Mouse (Mus musculus): ENCODE measurements at regions not wholly inside any gene's neighbourhood (a gene's known extent, or its start where the extent isn't known, plus 50 kb on each side); places are given as distances from the start of the nearest gene placed in this dataset.

DNA sequence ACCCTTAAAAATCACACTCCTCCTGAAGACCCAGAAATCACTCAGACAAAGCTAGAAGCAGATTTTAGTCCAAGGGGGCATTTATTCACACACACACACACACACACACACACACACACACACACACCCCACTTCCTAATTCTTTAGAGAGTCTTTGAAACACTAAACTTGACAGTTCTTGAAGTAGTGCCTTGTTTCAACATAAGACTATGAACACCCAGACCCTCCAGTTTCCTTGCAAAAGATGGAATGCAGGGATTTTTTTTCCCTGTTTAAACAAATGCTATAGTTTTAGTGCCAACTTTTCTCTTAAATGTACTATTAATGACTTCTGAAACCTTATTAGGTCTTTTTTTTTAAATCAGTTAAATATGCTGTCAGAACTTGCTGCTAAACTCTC, 279.2 kb upstream of the Fat1 start:
- DNase-seq: no peak

DNA sequence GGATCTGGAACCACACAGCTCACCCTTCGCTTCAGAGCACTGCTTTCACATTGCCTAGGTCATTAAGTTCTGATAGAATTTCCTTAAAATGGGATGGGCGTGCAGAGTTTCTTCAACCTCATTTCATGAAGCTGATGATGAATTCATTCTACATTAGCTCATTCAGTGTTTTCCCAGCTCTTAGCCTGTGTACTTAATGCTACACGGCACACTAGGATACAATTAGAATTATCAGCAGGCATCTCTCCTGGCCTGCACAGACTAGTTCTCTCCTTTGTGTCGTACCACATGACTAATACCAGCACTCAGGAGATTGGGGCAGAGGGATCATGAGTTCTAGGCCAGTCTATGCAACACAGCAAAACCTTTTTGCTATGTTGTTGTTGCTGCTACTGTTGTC, 278.8 kb upstream of the Fat1 start:
- no peak for DNase-seq

DNA sequence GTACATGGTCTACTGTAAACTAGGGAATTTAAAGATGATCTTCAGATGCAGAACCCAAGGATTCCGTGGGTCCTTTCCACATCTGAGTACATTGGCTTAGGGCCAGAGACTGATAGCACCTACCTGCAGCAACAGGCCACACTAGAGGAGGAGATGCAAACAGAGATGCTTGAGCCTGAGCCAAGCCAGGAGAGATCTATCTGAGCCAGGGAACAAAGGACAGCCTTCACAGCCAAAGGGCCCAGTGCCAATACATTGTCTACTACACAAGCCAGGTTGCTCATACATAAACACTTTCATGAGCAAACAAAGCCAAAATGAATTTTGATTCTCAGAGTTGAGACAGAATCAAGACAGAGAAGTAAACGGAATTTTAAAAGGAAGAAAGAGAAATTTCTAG, 273.6 kb upstream of the Fat1 start:
- no peak for DNase-seq

DNA sequence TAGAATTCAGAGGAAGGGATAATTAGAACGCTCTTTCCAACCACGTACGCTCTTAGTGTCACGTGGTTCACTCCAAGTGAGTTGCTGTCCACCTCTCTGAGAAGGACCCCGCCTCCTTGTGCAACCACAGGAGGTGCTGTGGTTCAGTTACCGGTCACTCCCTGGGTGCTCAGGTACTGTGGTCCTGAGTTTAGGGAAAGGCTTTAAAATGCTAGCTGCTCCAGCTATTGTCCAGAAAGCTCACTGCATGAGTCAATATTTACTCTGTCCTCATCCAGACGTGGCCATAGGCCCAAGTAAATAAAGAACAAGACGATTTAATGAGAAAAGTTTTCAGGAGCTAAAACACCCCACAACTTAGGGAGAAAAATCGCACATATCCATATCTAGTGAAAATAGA, 248.1 kb upstream of the Fat1 start:
- no peak for DNase-seq

DNA sequence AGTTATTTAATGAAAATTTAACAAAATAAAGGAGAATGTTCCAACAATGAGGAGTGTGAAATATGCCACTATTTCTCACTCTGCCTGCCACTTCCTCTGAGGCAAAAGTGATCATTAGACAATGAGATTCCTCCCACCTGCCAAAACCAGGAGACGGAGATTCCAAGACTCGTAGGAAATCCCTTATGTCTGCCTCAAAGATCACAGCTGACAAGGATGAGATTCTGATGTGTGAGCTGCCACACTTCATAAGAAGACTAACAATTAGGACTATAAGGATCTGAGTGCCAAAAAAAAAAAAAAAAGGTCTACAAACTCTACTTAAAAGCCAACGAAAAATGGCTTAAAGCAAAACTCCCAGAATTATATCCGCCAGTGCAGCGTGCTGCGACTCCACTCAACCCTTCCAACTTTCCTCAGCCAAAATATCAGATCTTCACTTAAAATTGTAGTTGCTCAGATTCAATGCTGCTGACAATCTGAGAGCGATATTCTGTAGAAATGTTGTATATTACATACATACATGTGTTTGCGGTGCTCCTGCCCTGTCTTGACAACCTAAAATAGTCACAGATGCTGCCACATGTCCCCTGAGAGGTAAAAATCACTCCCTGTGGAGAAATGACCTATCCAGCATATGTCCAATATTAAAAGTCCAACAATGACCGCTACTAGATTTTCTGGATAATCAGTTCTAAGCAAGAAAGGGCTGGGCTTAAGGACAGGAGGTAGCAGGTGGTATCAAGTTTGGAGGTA, 245.2 kb upstream of the Fat1 start:
- no peak for DNase-seq

DNA sequence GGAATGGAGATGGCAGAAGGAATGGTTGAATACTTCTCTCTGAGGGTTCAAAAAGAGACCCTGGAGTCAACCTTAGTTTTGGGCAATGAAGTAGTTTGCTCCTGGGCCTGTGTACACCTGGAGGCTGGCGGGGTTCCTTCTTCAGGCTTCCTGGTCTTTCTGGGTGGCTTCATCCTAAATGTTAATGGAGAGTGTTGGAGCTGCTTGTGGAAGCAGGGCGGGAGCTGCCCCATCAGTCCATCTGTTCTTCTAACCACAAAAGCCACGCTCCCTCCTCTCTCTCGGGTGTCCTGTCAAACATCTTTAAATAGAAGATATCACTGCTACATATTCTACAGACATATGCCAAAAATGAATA, 244.7 kb upstream of the Fat1 start:
- DNase-seq: no peak

DNA sequence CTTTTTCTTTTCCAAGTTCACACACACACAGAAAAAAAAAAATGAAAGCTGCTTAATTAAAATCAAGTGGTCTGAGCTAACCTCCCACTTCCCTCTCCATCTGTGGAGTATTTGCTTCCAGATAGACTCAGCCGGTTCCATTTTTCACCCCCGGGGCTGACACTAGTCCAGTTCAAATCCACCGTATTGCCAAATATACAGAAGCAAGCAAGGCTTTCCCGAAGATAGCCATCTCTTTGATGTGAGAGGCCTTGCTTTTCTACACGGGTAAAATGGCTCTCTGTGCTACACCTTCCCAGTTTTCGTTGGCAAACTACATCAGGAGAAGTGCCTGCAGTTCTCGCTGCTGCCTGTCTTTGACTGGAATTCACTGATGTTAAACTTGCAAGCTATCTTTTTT, 244.1 kb upstream of the Fat1 start:
- no peak for DNase-seq

DNA sequence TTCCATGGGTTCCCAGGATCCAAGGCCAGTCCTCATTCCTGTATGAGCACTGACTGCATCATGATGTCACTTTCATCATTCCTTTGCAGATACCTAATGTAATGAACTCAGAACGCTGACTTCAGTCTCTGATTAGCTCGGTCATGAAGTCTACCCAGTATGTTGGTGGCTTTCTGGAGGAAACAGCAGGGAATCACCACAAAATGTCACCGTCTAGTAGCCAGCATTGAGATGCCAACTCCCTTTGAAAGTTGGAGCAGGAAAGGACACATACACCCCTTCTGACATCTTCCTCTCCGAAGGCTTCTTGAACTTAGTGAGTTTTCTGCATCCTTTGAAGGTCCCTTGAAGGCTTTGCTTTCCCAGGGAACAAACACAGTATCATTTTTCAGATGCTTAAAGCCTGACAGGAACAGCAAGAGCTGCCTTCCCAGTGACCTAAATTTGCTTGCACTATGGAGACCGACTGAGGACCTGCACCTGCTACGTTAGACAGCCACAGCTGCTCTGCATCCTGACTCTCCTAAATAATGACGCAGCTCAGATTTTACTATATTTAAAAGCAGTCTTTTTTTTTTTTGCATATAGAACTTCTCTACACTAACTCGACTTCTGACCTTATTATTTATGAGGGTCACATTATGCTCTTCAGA, 243.1 kb upstream of the Fat1 start:
- no peak for DNase-seq

DNA sequence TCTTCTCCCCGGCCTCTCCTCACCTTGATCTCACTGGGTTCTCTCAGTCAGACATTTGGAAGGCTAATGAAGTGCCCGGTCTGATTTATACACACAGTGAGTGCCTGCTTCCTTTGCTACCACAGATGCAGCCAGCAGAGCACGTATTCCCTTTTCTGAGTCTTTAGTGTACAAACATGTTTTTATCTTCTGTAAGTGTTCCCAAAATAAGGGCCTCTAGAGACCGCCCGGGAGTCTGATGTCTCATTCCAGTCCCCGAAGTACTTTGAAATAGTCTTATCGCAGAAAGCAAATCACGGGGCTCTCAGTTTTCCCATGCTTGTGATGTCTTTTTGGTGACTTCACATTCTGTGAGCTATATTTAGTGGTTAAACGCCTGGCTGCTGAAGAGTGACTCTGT, 240.4 kb upstream of the Fat1 start:
- no peak for DNase-seq

DNA sequence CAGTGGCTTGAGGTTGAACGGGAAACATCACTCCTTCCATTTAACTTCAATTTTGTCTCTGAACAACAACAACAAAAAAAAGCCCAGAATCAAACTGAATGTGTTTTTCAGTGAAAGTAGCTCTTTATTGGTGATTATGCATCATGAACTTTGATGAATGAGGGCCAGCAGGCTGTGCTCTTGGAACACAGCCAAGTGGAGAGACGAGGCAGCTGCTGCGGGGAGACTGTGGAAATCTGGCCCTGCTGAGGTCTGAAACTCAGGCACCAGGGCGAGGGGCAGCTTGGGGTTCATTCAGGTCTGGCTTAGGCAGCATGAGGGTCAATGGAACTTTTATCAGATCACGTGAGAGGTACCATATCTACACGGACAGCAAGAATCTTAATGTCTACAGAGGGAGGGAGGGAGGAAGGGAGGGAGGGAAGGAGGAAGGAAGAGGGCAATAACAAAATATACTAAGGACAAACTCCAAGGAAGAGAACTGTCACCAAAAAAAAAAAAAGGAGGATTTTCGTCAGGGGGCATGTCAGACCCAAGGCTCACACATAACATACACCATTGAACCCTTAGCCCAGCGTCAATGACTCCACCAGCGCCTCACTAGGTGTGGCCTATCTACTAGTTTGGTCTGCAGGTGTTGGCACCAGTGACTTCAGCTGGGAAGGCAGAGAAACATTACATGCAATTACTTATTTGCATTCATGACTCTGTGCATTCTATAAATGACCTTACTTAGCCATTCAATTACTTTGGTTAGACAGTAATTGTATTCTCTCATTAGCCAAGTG, 239.0 kb upstream of the Fat1 start:
- DNase-seq: no peak

DNA sequence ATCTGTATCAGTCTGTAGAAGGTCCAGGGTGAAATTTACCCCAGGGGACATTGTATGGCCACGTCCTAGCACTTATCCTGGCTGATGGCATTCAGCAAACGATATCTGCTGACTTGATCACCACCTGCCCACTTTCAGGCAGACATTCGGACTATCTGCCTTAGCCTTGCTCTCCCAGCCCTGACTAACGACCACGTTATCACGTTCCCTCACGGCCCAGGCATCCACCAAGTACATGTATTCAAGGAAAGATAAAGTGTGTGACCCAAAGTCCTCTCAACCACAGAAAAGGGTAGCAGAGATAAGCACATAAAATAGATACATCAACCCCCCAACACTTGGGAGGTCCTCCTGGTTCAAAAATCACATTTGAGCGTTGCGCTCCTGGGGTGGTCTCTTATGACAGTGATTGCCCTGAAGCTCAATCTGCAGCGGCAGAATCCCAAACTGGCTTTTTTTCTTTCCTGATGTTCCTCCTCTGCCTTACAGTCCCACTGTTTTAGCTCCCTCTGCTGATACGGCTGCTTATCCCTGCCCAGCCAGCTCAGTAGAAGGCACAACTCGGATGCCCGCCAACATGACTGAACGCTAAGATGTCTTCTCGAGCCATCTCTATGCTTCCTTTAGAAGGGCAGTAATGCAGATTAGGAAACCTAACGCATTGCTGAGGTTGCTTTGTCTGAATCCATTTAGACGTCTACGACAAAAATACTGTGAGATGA, 235.7 kb upstream of the Fat1 start:
- no peak for DNase-seq

DNA sequence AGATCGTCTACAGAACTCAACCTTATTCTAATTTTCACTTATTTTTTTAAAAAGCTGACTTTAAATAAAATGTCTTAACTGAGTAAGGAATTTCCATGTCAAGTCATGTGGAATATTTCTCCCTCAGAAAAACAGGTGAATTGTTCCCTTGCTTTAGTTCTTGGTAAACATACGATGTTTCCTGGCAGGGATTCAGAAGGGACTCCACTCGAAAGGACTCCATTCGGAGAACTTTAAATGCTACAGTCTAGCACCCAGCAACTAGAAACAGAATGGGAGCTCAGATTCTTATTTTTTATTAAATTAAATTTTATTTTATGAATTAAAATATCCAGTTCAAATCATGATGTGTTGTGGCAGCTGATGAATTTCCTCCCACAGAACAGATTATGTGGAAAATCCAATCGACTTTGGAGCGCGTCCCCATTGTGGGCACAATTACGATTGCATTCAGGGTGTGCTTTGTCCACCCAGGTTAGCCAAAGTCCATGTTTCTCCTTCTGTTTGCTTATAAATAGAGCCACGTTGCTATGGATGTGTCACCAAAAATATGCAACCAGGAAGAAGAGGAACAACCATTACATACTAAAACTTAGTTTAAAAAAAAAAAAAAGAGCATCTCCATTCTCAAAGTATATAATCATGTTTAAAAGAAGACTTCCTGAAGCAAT, 230.5 kb upstream of the Fat1 start:
- DNase-seq: no peak

DNA sequence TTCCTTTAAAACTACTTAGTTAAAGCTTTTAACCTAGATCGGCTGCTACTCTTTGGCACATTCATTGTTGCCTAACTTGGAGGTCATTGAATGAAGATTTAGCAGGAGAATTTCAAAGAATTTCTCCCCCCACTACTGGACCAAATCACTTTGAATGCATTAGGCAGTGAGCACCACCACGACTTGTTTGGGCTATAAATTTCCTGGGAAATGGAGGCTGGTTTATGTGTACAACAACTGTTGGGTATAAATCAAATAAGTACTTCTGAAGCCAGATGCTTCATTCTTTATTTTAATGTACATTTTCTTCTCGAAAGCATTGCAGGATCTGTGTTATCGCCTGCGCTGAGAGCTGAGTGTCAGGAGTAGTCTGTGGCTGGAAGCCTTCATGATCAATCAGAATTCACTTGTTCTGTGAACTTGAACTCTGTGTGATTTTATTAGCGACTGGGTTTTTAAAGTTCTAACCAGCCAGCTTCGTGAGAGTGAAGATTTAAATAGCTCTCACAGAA, 226.5 kb upstream of the Fat1 start:
- DNase-seq: no peak

DNA sequence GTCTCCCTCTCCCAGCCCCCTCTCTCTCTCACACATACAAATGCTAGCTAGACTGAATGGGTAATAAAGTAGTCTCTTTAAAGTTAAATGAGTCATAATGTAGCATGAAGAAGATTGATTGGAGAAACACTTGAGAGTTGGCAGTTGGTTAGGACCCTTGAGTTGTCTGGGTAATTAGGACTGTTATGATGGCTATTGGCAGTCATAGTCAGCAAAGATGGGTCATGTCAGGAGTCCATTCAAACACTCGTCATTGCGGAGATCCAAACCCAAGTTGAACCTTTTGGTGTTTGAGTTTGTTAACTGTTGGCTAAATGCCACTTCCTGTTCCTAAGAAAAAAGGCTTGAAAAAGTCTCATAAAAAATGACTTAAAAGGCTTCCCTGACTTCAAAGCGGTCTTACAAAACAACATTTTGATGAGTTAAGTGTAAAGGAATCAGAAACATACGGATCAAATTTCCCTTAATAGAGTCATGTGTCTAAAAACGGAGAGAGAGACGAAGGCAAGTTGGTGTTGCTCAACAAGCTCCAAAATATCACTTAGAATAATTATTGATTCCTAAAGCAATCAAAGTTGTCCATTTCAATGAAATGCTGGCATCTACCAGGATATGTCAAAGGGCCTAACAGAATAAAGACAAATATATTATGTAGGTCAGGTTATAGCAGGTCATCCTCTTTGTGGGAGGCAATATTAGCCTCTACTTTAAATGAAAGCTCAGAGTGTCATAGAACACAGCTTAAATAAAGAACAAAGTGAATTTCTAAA, 225.9 kb upstream of the Fat1 start:
- no peak for DNase-seq

DNA sequence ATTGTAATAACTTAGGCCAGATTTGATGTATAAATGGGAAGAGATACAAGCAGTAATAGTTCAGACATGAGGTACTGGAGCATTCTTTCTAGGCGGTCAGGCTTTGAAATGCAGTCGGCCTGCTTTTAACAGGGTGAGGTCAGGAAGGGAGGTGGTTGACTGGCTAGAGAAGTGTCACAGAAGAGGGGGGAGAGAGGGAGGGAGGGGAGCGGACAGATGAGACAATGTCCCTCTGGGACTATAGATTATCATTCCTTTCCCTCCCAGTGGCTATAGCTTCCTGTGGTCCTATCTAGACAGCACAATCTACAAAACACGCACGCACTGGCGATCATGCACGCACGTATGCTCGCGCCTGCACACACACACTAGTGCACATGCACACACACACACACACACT, 200.7 kb upstream of the Fat1 start:
- no peak for DNase-seq

DNA sequence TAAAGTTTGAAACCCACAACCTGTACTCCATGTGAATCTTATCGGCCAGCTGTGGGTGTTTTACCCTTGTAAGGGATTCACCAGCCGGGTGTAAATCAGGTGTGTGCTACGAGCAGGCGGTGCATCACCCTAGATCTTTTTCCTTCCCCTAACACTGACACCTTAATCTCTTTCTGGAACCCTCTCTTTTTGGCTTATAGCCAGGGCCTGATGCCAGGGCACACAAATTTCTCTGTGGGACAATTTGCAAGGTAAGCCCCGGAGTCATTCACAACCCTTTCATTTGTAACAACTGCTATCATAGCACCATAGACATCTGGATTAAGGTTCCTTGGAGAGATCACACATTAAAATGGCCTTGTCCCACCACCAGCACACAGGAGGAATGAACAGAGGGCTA, 199.4 kb upstream of the Fat1 start:
- no peak for DNase-seq

DNA sequence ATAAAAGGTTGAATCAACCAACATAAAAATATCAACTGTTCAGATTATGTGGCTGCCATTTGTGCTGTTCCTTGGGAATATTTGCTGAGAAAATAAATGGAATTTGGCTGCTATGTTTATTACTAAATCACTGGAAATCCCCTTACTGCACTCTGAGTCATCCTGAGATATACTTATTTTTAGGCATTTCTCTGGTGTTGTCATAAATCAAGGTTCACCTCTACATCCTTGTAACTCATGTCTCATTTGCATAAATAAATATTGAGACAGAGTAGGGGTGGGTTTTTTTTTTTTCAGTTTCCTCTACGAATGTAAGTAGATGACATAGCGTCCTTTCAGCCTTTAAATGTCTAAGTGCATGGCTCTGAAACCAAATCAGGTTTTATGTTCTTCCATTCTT, 191.9 kb upstream of the Fat1 start:
- DNase-seq: no peak

DNA sequence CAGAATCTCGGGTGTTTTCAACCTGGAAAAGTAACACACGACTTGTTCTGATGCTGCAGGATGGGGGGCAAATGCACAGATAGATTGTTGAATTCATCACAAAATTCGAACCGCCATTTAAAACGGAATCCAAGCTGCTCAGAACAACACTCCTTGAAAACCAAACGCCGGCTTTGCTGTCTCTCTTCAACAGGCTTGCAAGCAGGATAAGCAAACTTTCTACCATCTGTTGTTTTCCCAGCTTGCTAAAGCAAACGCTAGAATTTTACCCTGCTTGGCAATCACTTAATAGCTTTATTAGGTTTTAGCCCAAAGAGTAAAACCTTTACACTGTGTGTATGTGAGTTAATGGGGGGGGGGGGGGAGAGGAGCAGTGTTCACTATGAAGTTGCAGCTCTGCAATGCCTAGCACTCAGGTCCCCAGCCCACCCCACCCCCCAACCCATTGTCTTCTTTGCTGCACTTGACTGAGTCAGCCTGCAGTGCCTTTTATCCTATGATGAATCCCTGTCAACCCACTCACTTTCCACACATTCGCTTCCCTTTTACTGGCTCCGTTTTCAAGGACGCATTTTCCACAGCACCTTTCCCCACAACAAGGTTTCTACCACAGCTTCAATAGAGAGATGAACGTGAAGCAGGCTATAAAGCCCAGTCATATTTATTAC, 190.1 kb upstream of the Fat1 start:
- DNase-seq: peak; percentile 11

DNA sequence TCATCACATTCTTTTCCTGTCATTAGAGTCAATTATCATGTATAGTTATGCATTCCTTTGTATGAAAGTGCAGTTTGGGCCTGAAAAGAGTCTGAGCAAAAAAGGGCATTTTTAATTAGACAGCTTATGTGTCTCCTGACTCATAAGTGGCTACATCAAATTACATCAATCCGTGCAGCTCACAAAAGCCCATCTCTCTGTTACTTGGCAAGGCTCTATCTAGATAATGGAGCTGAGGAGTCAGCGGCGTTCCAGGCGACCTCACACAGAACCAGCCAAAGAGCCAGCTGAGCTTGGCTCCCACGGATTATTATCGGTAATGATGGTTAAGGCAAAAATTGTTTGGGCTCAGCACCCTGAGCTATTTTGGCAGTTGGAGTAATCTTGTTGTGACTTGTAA, 176.5 kb upstream of the Fat1 start:
- no peak for DNase-seq

DNA sequence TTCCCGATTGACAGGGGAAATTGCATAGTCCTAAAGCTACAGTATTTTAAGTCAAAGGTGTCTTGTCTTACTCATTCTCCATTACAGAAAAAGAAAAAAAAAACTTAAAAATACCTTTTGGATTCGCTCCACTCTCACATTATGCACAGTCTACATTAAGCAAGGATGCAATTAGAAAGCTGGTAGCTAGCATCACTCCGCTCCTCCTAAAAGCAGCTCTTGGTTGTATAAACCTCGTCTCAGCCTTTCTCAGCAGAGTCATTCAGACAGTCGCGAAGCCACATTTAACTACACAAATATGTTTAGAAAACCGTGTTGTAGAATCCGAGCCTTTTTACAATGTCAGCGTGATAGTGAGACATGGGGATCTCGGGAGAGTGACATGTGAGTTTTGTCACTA, 172.5 kb upstream of the Fat1 start:
- DNase-seq: no peak

DNA sequence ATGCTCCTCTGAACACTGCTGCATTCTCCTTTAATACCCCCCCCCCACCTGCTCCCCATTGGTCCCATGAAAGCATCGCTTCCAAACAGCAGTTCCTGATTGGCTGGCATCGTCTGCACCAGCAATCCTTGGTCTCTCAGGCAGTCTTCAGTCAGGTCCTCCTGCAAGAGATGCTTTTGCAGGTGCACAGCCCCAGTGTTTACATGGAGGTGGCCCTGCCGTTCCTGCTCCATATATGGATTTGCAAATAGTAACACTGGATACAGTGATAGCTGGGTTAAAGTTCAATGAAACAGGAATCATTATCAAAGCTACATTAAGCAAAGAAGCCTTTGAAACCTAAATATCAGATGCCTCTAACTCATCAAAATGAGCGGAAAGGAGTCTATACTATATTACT, 170.1 kb upstream of the Fat1 start:
- DNase-seq: no peak
